Mouse (Mus musculus) thymus, postnatal 0 days (tissue): ENCODE measurements around the gene Vmn1r71. TPM values are rescaled to one million over a fixed set of nuclear protein-coding genes. Genes with fewer than 3 reads are reported as not detected.
"Not testable (repeated sequence)": the region's sequence is repeated elsewhere in the genome, so short reads cannot be mapped to it uniquely, and the experiment has no call there.

Experiments used
- DNase-seq: peaks from one replicate; pipeline ENCODE4 v3.0.0-alpha.2; 2015; ENCODE audit warnings: low spot score
- polyA plus RNA-seq: library from polyadenylated mRNA; unstranded; fragments of >200 nt; fragmentation: Nextera tagmentation; extraction: Ambion mirVana; gene quantifications from 2 replicates; pipeline ENCODE4 v1.2.1, GENCODE M21; 2015

The Vmn1r71 gene
- polyA plus RNA-seq = not detected in 2 replicates

DNA sequence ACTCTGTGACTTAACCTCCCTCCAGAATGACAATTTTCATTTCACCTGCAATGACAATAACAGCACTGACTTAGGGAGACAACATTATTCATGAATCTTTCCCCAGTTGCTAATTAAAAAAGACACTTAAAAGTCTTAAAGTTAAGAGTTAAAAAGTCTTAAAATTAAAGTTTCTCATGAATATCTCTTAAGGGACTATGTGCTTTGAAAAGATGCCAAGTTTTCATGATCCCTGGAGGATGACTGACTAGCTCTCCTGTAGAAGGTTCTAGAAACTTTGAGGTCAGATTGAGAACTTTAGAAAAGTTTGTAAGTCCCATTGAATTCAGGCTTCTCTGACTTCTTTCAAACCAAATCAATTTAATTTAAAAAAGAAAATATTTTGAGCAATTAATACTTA, at the start of gene Vmn1r71:
Vmn1r71 (minus strand) TSS at position 101 of the 400 bp plus-strand sequence.
- DNase-seq = no peak

DNA sequence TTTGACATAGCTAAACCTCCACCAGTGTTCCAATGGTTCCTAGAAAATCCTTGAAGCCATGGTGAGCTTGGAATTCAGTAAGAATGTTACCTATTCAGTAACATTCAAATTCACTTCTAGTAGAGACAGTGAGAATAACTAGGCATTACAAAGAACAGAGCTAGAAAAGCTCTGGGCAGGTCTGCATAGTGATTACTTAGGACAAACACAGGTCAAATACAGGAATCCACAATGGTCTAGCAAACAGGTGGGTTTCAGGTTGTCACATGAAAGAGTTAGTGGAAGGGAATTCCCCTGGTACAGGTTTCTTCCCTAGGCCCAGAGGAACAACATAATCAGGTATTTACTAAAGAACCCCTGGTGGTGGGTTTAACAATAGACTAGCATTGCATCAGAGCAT, 3.4 kb upstream of the Vmn1r71 start:
- not testable (repeated sequence) for DNase-seq

Other genes starting within 250 kb of the Vmn1r71 start
- gene Vmn1r68, start 195.9 kb downstream of the Vmn1r71 start, polyA plus RNA-seq = not detected in 2 replicates
- not detected in 2 replicates for gene Vmn1r69, start 140.7 kb downstream of the Vmn1r71 start, polyA plus RNA-seq
- not detected in 2 replicates for gene Vmn1r70, start 122.8 kb downstream of the Vmn1r71 start, polyA plus RNA-seq
- gene Nlrp4b, start 66.6 kb downstream of the Vmn1r71 start, polyA plus RNA-seq = not detected in 2 replicates
- gene Zscan4b, start 150.7 kb upstream of the Vmn1r71 start, polyA plus RNA-seq = not detected in 2 replicates